In genomic region chr5:113449336-113449735, GRCm38 (mm10) we compare ENCODE assay signal across 16 mouse cellular contexts. TPM values are rescaled to one million over a fixed set of nuclear protein-coding genes. Genes with fewer than 3 reads are reported as not detected.
"Had no signal": no experiment of that assay in that cellular context is flagged by ENCODE, and none has a peak within 500 bp of the region (broad histone marks: within the 10 kb centered on the region; RNA-seq: fewer than 3 reads in every experiment).

No protein-coding gene starts in this region.

- H3K4me2 ChIP-seq: lung, embryonic 14.5 days; midbrain, embryonic 12.5 days; neural tube, embryonic 12.5 days; stomach, embryonic 15.5 days had no signal

- H3K27ac ChIP-seq: liver, embryonic 14.5 days; macrophage; midbrain, embryonic 12.5 days; neural tube, embryonic 12.5 days; stomach, embryonic 15.5 days; stomach, postnatal 0 days had no signal

- H3K36me3 ChIP-seq: midbrain, embryonic 12.5 days; neural tube, embryonic 12.5 days; stomach, embryonic 15.5 days had no signal

- H3K4me3 ChIP-seq: megakaryocyte, embryonic 14.5 days; midbrain, embryonic 12.5 days; neural tube, embryonic 12.5 days; stomach, embryonic 15.5 days had no signal

- H3K9ac ChIP-seq: liver, embryonic 14.5 days; lung, embryonic 14.5 days; midbrain, embryonic 12.5 days; neural tube, embryonic 12.5 days; stomach, embryonic 15.5 days had no signal

- H3K9me3 ChIP-seq: neural tube, embryonic 12.5 days; stomach, embryonic 15.5 days had no signal

- DNase-seq: lung, adult 18-20 months; lung, embryonic 14.5 days; lung, postnatal 14 days; lung, postnatal 36 days; midbrain, embryonic 14.5 days; right cerebral cortex, postnatal 14 days; thymus, adult 2 months; thymus, postnatal 25 days; thymus, postnatal 4 days had no signal

- H3K4me1 ChIP-seq: megakaryocyte, embryonic 14.5 days; stomach, embryonic 15.5 days had no signal

- H3K27me3 ChIP-seq: midbrain, embryonic 12.5 days; neural tube, embryonic 12.5 days; stomach, embryonic 15.5 days had no signal

RNA-seq across cellular contexts. Expression of gene Wscd2, which starts 40.8 kb away (rescaled TPM):
- polyA plus RNA-seq: macrophage had no signal
